Mouse (Mus musculus): ENCODE measurements at regions not wholly inside any gene's neighbourhood (a gene's known extent, or its start where the extent isn't known, plus 50 kb on each side); places are given as distances from the start of the nearest gene placed in this dataset.
"Not testable (repeated sequence)": the region's sequence is repeated elsewhere in the genome, so short reads cannot be mapped to it uniquely, and the experiment has no call there.

GRCm38 (mm10) chr5:12847207-12847606, 278.0 kb upstream of the Sema3a start:
- TF ChIP-seq CTCF (IDR thresholded peaks at IDR 0.05); EP300 (IDR thresholded peaks at IDR 0.05; ENCODE audit: insufficient read depth, low read depth, low read length): not testable (repeated sequence)

Data from heart, adult 2 months (tissue).